Mouse (Mus musculus) heart, postnatal 4 days (tissue): ENCODE measurements around the gene Lrrc2. TPM values are rescaled to one million over a fixed set of nuclear protein-coding genes. Genes with fewer than 3 reads are reported as not detected.
A peak's percentile ranks its signal among the peaks of the same experiment; 100 is the strongest.

ENCODE experiments used
- DNase-seq: peaks from one replicate; pipeline ENCODE4 v3.0.0; 2021
- total RNA-seq, 2 experiments: library from RNA; stranded (reverse); gene quantifications; 2 replicates each; pipeline ENCODE4 v1.2.3; 2021

Lrrc2 gene
- total RNA-seq, 2 experiments from 2014 or later: 15.4 to 16.6 TPM

DNA sequence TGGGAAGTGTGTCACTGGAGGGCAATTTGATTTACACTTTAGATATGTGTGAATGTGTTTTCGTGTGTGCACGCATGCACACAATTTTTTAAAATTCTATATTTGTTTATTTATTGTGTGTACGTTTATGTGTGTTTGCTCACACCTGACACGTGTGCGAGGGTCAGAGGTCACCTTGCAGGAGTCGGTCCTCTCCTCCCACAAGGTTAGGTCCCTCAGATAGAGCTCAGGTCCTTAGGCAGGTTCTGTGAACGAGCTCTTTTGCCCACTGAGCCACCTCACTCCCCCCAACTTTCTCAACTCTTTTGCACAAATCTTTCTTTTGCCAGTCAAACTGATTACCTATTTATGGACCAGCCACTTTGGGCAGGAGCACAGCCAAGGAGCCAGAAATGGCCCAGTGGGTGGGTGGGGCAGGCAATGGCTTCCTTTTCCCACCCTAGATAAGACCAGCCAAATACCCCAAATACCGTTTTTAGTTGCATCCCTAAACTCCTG lies 2.5 kb upstream of the Lrrc2 start:
- no peak for DNase-seq

DNA sequence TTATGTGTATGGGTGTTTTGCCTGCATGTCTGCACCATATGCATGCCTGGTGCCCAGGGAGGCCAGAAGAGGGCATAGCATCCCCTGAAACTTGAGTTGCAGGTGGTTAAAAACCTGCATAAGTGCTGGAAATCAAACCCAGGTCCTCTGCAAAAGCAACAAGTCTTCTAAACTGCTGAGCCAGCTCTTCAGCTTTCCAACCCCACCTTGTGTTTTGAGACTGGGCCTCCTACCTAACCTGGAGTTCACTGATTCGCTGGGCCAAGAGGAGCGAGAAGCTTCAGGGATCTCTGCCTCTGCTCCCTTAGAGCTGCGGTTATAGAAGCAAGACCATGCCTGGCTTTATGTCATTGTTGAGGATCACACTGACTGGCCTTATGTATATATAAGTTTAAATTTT lies 1.2 kb upstream of the Lrrc2 start:
- no peak for DNase-seq

DNA sequence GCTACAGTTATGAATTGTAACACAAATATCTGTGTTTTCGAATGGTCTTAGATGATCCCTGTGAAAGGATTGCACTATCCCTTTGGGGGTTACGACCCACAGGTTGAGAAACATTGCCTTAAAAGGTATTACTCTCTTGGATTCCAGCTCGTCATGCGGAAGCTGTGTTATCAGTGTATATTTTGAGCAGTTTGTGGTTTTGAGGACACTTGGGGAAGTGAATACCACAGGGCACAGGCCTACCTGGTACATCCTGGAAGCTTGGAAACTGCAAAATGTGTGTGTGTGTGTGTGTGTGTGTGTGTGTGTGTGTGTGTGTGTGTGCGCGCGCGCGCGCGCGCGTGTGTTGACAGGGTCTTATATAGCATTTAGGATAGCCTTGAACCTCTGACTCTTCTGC lies 521 bp downstream of the Lrrc2 start:
- DNase-seq: no peak

DNA sequence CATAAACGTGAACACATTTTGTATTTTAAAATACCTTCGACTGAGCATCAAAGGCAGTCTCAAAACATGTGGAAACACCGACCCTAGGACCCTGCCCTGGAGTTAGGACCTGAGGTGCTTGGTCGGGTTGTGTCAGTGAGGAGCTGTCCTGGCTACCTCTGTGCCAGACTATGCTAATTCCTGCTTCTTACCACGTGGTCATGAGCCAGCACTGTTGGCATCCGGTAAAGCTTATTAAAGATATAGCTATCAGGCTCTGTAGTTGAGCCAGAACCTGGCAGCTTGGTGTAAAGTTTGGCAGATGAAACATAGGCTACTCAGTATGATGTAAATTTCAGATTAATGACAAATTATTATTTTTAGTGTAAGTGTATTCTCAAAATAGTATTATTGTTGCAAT lies 1.1 kb downstream of the Lrrc2 start:
- DNase-seq: peak; percentile 36

DNA sequence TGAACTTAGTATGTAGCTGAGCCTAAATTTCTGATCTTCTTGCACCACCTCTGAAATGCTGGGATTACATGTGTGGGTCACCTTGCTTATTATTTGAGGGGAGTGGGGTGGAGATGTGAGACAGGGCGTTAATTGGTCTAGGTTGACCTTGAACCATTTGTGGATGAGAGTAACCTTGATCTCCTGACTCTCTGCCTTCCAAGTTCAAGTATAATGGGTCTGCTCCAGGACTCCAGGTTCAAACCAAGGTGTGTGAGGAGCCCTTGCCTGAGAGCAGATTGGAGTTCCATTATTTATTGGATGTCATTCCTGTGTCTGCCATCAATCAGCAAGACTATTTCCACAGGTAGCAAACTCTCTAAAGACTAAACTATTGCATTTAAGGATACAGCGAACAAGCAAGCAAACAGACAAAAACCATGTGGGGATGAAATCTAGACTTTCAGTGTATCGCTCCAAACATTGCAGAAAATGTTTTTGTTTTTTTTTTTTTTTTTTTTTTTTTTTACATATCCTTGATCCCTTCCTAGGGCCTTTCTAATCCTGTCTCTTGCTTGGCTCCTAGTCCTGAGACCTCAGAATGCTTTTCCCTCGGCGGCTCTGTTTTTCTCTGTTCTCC lies 1.7 kb downstream of the Lrrc2 start:
- no peak for DNase-seq

DNA sequence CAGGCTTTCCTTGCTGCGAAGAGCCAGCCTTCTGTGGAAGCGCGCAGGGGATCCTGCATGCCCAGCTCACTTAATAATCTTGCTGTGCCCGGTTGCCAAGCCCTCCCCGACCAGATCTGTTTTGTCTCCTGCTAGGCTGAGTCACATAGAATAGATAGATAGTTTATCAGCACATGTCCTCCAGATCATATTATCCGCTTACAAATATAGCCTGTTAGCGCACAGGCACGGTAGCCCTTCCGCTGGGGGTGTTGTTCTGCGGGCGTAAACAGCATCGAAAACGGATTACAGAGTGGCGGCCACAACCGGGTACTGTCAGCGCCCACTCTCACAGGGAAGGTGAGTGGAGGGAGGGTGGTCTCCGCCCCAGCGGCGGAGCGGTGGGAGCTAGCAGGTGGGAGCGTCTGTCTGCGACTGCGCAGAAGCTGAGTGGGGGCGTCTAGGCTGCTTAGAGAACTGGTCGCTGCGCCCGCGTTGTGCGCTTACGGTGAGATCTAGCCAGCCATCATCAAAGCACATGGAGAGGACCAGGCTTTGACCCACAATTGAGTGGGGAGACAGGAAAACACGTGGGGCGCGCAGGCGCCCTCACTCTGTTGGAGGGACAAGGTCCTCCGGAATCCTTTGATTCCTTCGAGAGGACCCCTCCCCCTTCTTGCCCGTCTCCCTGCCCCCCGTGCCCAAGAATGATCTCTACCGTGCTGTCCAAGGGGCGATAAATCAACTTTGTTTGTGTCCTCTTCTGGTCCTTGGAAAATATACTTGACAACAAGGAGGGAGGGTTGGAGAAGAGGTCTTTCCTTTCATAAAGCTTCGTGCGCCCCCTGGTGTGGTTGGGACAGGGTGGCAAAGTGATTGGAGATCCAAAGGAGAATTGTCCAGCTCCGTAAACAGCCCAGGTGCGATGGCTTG lies 2.5 kb downstream of the Lrrc2 start:
- DNase-seq: peak; percentile 87

DNA sequence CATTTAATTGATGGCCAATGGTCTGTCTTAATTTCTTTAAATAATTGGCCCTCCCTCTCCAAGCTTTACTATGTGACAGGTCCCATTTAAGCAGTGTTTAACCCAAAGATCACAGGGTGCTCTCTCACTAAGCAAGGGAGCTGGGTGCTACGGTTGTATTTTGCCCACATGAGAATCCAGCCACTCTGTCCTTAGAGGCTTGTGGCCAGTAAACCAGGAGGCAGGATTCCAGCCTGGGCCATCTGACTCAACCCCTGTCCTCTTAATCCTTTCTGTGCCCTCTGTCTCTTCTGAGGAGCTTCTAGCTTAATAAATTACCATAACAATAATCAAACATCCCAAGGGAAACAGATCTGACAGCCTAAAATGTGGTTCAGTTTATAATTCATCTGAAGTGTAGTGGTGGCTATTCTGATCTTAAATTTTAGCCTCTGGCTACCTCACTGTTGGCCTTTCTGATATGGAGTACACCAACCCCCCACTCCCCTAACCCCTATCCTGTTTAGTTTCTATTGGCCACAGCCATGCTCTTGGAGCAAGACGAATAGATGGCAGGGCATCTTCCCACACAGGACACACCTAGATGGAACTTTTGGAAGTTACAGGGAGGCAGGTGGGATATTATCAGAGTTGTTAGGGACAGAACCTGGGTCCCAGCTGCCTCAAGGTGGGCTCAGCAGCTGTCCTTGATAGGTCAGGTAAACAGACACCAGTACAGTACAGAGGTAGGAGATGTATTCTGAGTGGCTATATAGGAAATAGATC lies 3.5 kb downstream of the Lrrc2 start:
- DNase-seq: no peak

DNA sequence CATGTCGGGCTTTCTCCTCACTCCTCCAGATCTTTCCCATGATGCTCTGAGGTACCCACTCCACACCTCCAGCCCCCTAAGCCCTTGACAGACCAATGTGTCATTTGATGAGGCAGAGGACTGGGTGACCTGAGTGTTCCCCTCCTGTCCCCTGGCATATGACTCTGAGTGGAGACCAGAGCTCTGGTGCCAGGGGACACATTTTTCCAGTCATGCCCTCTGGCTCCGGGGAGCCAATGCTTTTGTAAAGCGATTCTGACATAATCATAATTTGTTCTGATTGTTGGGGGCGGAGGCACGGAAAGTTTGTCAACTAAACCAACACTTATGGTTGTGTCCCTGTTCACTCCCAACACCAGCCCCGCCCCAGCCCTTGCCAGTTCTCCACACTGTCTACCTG lies 4.6 kb downstream of the Lrrc2 start:
- DNase-seq: peak; percentile 48

DNA sequence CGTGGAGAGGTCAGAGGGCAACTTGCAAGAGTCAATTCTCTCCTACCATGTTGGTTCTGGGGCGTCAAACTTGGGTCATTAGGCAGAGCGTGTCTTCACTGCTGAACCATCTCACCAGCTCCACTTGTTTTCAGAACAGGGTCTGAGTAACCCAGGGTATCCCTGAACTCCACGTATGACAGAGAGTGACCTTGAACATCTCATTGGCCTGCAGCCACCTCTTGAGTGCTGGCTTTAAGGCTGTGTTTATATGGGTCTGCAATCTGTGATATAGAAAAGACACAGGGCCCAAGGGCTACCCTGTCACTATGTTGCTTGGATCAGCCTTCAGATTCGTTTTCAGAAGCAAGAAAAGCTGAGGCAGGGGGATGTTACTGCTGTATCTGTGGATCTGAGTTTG lies 8.3 kb downstream of the Lrrc2 start:
- DNase-seq: no peak

DNA sequence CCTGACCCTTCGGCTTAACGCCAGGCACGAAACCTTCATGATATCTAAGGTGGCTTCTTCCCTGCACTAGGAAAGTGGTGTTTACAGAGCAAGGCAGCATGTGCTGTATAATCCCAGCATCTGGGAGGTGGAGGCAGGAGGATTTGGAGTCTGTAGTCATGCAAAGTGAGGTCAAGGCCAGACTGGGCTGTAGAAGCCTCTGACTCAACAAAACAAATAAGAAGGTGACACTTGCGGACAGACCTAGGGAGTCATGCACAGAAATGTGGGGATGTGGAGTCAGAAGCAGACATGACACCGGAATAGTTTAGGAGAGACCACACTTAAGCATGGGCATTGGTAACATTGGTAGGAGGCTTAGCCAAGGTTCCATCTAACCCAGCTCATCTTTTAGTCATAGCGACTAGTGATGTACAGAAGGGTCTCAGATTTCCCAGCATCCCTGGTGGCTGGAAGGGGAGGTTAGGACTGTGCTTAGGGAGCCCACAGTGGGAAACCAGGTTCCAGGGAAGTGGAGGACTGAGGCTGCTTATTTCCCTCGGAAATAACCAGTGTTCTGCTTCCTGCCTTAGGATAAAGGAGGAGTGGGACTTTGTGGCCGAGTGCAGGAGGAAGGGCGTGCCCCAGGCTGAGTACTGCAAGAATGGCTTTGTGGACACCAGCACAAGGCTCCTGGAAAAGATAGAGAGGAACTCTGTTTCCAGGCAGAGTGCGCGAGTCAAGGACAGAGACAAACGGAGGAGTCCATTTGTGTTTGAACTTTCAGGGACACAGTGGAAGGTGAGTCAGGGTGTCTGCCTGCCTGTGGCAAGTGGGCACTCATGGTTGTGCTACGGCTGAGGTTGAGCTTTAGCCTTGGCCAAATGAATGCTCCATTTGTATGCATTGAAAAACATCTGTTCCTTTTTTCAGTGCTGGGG lies 9.1 kb downstream of the Lrrc2 start:
- DNase-seq: no peak

DNA sequence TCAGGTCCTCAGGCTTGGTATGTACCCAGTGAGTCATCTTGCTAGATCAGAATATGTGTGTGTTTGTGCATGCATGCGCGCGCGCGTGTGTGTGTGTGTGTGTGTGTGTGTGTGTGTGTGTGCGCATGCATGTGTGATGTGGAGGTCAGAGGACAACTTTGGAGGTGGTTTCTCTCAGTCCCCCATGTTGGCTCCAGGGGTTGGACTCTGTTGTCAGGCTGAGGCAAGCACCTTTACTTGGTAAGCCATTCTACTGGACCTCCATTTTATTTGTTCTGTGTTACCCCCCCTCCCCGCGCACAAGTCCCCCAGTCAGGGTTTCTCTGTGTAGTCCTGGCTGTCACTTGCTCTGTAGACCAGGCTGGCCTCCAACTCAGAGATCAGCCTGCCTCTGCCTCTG lies 10.0 kb downstream of the Lrrc2 start:
- no peak for DNase-seq

DNA sequence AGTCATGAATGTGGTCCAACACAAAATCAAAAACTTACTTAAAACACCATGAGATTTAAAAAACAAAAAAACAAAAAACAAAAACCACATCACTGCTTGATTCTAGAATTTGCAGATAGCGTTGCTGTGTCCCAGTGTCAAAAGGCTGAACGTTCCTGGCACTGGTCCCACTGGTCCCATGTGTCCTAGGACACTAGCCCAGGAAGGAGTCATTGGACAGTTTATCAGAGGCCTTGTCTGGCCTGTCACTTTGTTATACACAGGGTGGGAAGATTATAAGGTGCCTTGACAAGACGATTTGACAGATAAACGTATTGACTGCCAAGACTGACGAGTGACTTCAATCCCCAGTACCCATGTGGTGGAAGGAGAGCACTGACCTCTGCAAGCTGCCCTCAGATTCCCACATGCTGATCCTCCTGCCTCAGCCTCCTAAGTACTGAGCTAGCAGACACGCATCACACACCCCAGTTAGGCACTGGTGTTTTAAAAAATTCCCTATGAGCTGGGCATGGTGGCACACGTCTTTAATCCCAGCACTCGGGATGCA lies 12.3 kb downstream of the Lrrc2 start:
- DNase-seq: peak; percentile 38

DNA sequence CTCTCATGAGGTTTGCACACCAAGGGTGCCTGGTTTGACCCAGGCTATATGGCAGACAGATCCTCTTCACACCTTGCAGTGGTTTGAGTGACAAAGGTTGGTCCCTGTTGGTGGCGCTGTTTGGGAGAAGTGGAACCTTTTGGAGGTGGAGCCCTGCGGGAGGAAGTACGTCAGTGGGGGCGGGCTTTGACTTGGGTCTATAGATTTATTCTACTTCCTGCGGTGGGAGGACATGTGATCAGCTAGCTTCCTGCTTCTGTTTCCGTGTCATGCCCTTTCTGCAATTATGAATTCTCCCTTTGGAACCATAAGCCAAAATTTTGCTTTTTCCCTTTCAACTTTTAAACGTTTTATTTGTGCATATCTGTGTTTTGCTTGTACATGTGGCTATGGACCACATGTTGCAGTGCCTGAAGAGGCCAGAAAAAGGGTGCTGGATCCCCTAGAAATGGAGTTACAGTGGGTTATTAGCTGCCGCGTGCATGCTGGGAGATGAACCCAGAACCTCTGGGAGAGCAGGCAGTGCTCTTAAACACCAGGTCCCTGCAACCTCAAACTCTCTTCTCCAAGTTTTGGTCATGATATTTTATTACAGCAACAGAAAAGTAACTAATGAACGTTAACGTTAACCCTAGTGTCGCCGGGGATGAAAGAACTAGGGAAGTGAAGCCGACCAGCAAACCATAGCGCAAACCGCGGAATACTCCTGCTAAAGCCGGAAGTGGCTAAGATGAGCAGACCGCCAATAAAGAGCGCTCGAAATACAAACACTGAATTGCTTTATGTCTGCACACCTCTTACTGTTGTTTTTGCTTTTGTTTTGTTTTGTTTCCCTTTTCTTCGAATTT lies 13.9 kb downstream of the Lrrc2 start:
- DNase-seq: no peak

DNA sequence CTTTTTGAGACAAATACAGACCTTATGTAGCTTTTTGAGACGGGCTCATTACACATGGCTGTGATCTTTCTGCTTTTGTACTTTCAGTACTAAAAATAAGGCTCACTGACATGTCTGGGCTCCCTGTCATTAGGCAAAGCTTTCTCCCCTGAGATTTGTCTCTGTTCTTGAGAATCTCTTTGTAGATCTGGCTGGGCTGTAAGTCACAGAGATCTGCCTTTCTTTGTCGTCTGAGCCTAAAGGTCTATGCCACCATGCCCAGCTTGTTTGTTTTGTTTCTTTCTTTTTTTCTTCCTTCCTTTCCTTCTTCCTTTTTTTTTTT lies 14.5 kb downstream of the Lrrc2 start:
- DNase-seq: no peak

DNA sequence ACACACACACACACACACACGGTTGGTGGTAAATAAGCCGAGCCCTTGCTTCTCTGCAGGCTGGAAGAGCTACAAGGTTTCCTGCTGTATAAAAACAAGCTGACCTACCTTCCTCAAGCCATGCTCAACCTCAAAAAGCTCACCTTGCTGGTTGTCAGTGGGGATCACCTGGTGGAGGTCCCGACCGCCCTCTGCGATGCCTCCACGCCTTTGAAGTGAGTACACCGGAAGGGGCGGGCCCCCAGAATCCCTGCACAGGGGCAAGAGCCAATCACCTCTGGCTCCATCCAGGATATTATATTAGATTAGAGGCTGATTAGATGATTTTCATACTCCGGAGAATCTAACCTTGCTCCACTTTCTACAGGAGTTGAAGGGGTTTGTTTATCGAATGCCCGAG lies 28.1 kb downstream of the Lrrc2 start:
- DNase-seq: no peak

DNA sequence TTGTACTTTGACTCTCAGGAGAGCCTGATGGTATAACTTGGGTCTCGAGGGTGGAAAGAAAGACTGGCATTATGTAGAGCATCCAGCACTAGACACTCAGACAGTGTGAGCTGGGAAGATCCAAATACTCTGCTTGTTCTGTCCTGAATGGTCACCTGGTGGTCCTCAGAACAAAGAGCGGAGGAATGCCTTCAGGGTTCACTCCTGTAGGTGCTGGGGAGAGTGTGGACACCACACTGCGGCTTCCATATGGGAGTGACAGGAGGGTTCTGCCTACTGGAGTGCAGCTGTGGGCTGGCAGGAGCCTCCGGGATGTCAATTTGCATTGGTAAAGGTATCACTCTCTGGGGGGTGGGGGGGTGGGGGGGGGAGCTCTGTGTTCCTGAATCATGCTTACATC lies 31.0 kb downstream of the Lrrc2 start:
- no peak for DNase-seq

DNA sequence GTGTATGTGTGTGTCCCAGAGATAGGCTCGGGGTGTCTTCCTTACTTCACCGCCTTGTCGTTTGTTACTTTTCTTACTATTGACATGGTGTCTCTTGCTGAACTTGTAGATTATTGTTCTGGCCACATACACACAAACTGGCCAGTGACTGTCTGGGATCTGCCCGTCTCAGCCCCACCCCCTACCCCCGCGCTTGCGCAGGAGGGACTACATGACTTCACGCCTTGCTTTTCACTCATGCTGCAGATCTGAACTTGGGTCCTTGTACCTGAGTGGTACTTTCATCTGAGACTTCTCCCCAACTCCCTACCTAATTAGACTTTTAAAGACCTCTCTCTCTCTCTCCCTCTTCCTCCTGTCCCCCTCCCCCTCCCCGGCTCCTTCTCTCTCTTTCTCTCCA lies 32.8 kb downstream of the Lrrc2 start:
- no peak for DNase-seq

DNA sequence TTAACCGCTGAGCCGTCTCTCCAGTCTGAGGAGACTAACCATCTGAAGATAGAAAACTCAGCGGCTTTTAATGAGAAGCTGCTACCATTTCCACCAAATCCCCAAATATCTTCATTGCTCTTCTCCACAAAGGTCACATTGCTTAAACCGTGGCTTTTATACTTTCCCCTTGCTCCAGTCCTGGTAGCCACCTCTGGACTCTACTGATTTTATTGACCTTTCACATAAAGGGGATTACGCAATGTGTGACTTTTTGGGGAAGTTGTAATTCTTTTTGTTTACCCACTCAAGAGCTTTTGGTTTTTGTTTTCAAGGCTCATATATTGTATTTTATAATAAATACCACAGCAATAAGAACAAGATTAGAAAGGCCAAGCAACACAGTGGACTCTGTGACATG lies 34.2 kb downstream of the Lrrc2 start:
- DNase-seq: no peak

DNA sequence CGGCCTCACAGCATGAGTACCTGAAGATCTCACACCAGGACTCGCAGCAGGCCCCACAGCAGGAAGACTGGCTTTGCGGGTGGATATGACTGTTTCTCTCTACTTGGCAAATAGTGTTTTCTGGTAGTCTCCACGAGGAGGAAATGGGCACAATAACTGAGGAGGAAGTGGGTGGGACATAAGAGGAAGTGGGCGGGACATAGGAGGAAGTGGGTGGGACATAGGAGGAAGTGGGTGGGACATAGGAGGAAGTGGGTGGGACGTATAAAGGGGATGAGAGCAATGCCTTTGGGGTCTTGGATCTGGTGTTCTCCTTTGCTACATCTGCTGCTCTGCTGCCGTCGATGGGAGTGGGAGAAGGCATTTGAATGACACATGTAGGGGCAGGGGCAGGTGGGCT lies 34.6 kb downstream of the Lrrc2 start:
- no peak for DNase-seq

DNA sequence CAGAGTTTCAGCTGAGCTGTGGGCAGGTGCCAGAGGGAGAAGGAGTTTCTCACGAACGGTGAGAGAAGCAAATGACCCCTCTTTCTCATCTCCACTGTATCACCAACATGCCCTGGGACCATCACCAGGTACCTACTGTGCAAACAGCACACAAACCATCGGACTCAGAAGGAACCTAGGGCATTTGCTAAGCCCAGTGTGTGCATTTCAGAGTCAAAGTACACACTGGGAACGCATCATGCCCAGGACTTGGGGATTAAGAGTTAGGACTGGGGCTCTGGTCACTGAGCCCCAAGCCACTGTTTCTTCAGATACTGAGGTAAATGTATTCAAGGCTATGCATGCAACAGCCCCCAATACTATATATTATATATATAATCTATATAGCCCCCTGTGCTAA lies 36.0 kb downstream of the Lrrc2 start:
- no peak for DNase-seq

DNA sequence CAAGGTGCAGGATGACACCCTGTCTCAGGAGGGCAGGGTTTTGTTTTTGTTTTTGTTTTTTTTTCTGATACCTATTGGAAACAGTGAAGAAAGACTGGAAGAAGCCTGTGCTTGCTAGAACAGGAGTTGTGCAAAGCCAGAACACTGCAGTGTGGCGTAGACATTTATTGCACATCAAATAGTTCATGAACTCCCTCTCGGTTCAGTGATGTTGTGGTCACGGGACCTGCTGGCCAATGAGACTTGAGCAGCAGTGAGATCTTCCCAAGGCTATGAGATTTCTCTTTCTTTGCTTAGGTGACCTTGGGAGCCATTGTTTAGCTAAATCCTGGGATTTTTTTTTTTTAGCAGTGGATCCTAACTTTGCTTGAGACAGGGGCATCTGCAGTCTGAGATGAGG lies 36.7 kb downstream of the Lrrc2 start:
- no peak for DNase-seq
